Mouse (Mus musculus) R1 (cell line): ENCODE data around the gene Emx2.

Source experiments
- DNase-seq: peaks from one replicate; pipeline ENCODE4 v3.0.0-alpha.2; 2018; ENCODE audit warnings: low read depth, low spot score

Gene Emx2

DNA sequence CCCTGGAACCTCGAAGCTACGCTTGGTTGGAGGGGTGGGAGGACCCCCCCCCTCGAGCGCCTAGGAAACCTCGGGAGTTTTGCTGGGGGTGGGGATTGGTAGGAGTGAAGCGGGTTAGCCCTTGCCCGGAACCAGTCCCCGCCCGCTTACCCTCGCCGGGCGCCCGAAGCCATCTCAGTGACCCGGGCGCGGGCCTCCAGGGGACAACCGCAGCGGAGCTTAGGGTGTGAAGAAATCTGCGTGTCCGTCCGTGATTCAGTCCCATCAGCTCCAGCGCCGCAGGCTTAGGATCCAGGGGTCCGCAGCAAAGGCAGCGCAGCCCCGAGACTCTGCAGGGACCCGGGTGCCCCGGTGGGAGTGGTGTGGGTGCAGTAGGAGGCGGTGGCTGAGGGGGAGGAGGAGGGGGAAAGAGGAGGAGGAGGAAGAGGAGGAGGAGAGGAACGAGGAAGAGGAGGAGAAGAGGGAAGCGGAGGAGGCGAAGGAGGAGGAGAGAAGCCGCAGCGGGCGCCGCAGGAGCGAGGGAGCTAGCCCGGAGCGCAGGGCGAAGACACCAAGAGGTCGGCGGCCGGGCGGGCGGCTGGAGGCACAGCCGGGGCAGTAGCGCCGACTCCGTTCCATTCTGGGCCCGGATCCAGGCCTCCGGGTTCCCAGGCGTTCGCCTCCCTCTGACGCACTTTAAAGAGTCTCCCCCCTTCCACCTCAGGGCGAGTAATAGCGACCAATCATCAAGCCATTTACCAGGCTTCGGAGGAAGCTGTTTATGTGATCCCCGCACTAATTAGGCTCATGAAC, at the start of gene Emx2:
Emx2 (plus strand) TSS at position 422 of the 792 bp plus-strand sequence.
- DNase-seq, result peak; percentile 65

DNA sequence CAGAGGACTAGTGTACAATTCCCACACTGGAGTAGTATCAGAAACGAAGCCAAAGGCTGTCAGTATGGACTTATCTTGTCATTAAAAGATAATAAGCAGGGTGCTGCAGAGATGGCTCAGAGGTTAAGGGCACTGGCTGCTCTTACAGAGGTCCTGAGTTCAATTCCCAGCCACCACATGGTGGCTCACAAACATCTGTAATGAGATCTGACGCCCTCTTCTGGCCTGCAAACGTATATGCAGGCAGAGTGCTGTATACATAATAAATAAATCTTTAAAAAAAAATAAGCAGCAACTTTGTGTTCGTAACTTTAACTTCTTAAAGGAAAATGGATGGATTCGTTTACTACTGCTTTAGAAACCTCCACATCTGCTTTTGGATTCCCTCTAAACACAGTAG, 44.0 kb upstream of the Emx2 start:
- DNase-seq, result no peak

DNA sequence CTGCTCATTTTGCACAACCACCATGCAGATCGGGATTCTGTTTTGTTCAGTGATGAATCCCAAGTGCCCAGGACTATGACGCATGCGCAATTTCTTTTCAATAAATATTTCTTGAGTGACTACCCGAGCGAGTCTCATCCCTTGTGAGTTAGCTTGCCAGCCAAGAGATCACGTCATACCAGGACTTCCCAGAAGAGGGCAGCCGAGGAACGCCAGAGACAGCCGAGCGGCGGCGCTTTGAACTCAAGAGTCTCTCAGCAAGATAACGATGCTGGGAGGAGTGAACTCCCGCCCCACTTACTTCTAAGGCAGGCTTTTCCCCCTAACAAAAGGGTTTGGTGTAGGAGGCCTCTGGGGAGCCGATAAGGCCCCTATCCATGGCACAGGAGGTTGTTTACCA, 40.1 kb upstream of the Emx2 start:
- peak; percentile 83 for DNase-seq

DNA sequence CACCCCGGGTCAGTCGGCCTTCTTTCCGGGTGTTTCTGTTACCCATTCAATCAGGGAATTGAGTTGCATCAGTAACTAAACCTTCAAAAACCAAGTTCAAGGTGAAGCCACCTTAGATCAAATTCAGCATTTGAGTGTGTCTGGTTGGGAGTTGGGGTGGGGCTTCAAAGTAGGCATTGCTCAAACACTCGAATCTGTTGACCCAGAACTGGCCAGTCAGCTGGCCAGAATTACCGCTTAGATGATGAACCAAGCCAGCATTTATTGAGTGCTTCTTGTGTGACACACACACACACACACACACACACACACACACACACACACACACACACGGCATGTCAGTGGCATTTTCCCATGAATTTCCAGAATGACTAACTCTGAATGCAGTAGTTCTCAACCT, 39.5 kb upstream of the Emx2 start:
- no peak for DNase-seq

DNA sequence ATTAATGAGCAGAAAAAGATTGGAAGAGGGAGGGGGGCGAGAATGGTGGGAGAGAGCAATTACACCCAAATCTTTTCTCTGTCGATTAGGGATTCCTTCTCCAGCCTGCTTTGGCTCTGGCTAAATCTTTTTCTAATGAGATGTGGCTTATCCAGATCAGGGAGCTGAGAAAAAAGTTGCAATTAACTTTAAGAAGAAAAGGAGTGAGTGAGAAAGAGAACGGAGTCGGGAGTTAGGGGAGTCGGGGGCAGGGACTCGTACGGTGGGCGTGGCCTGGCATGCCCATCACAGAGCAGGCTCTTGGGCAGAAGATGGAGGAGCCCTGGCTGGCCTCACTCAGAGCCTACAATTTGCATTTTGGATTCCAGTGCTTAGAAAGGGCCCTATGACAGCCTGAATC, 35.8 kb upstream of the Emx2 start:
- DNase-seq, result no peak

DNA sequence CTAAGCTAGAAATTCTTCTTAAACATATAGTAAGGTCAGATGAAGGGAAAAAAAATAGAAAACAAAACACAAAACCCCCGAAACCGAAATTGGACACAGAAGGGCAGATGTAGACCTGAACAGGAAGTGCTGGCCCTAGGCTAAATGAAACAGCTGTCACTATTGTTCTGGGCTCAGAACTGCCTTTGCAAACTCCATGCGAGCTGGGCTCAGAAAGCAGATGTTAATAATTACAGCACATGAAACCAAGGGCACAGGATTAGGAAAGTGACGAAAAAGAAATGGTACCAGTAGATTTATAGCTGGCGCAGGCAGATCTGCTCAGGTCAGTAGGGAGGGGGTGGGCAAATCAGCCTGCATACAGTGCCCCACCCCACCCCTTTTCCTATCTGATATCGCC, 34.5 kb upstream of the Emx2 start:
- DNase-seq, result no peak

DNA sequence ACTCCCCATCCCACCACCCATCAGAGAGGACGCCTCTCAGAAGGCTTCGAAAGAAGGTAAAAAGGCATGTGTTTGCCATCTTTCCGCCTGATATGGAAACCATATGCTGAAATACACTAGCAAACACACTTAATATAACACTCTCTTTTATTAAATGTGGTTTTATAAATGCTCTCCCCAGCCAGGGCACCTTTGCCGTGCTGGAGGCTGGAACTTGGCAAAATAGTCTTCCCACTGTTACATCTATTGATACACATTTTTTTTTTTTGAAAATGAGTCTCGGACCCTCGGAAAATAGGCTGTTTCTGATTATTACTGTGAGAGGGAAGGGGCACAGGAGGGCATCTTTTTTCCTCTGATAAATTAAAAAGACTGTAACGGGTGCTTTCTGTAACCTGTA, 33.2 kb upstream of the Emx2 start:
- DNase-seq, result no peak

DNA sequence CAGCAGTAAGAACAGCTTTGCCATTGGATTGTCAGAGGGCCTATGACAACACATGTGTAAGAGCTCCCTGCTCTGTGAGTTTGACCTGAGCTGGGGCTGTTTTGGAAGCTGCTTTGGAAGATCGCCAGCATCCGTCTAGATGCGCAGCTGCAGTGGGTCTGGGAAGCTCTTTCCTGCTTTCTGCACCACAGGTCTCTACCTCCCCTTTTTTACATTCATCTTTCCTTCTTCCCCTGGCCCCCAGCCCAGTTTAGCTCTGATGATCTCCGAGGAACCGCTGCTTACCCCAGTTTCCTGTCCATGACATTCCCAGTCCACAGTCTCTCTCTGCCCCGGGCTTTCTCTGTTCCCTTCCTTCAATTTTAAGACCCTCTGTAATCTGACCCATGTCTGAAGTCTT, 25.9 kb upstream of the Emx2 start:
- DNase-seq, result no peak

DNA sequence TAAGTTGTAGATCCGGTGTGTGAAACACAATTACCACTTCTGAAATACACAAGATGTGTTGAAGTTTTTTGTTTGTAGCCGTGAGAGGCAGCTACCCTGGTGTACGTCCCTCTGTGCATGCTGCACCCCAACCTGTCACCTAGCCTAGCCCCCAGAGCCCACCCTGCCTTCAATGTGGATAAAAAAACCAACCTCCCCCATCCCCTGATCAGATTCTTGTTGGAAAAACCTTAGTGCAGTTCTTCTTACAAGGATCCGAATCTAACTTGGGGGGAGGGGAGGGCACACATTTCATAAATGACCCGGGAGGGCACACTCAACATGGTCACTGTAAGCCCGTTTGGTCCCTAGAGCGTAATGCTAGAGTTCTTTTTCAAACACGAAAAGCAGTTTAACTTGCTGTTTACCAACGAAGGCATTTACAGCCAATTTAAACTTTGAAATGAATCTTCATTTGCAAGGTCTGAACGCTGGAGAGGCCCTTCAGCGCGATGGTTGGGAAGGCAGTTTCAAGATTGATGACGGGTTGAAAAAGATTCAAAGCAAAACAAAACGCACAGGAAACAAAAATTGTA, 7.5 kb upstream of the Emx2 start:
- DNase-seq, result no peak

DNA sequence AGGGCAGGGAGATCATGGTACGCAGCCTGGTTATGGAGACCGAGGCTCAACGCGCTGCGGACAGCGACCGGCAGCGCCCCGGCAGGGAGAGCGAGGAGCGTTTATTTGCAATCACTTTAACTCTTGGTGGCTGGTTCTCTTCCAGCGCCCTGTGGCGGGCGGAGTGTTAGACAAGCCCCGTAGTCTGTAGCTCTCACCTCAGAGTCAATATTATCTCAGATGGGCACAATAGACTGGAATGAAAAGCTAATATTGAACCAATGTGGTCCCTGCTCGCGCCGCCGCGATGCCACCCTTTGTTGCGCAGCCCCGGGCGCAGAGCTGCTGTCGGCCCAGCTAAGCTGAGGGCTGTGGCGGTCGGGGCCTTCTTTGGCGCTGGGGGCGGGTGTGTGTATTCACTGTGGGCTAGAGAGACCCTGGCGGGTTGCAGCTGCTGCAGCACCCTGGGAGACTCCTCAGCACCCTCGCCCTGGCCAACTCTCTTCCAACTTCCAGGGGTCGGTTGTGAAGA, 6.7 kb upstream of the Emx2 start:
- no peak for DNase-seq

DNA sequence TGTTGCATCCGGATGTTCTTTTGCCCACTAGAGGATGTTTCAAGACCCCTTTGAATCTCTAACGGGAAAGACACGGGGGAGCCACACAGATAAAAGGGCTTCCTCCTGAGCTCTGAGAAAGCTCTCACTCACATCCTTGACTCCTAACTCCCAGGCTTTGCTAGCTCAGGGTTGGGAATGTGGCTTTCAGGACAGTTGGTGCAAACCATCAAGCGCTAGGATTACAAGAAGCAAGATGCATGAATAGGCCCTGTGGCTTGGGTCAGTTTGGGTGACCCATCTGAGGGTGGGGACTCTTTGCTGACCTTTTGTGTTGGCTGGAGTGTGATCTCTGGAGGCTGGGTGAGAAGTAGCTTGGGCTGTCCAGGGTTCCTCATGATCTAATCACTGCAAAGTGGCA, 5.9 kb upstream of the Emx2 start:
- DNase-seq, result no peak

DNA sequence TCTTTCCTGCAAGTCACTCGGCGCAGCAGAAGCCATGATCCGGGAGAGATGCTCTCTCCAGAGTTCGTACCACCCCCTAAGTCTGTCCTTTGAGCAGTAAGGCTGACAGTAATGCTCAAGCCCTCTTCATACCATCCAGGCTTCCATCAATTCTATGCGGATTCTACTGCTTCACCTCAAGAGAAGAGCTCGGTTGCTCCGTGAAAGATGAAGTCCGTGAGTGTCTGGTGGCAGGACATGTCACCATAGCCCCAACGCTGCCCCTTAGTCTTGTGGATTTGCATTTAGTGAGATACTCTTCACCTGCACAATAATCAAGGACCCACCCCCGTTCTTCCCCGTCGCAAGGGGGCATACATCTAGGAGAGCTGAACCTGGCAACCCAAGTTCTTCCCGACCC, 4.6 kb upstream of the Emx2 start:
- no peak for DNase-seq

DNA sequence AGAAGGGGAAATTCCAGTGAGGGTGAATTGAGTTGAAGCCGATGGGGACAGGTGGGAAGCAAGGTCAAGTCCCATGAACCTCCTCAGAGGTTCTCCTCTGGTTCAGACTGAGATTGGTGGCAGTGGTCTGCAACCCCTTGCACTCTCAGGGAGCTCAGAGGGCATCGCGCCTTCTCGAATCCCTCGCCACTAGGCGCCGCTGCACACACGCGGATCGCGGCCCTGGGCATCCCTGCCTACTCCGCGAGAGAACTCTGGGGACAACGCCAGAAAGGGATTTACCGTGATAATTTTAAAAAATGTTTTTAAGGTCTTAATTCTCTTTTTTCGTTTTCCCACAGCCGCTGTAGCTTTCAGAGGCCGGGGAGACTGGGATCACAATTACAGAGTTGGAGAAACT, 4.0 kb upstream of the Emx2 start:
- DNase-seq, result peak; percentile 72

DNA sequence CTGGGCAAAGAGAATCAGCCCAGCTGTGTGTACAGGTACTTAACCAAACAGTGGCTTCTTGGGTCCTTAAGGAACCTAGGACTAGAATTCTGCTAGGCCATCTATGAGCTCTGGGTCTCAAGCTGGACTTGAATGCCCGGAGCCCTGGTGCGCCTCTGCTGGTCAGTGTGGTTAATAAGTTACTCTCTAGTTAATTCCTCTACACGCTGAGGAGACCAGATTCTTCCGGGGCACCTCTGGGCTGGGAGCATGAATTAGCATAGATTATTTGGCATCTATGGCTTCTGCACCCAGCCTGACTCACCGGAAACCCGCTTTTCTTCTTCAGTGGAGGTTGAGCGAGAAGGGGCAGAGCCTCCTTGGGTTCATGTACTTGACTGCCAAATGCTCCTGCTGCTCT, 2.5 kb upstream of the Emx2 start:
- peak; percentile 49 for DNase-seq

DNA sequence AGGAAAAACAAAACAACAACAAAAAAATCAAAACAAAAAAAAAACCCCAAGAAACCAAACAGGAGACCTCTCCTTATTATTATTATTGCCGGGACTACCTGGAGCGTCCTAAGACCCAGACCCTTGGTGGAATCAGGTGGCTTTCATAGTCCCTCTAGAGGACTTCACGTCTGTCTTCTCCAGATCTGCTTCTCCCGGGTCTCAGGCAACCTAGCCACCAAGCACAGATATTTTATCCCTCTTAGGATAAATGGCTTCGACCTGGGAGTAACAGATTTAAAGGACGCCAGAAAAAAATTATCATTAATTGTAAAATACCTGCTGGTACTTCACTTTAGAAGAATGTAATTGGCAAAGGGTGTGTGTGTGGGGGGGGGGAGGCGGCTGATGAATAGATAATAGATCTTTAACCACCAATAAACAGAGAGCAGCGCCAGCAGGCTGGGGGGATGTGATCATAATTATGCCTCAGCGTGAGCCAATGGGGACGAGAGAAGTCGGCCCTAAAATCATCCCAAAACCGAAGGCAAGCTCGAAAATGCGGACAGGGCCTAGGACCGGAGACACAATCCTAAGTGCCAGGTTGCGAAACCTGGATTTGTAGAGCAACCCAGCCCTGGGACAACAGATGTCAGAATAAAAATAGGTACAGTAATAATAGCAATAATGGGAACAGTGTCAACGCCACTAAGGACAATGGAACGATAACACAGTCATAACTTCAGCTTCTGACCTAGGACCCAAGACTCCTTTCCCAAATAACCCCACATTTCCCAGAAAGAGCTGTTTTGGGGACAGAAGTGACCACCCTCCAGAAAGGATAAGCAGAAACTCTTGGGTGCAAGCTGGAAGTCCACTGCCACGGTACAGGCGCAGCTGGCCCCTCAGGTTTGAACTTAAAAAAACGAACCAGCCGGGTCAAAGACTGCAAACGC, 894 bp upstream of the Emx2 start:
- no peak for DNase-seq

DNA sequence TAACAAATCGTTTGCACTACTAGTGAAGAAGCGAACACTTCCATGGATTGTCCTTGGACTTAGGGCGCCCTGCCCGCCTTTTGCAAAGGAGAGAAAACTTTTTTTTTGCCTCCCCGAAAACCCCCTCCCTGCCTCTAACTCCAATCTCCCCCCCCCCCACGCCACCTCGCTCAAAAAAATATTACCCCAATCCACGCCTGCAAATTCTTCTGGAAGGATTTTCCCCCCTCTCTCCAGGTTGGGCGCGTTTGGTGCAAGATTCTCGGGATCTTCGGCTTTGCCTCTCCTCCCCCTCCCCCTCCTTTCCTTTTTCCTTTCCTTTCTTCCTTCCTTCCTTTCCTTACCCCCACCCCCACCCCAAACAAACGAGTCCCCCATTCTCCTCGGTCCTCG, 567 bp downstream of the Emx2 start:
- DNase-seq, result no peak

DNA sequence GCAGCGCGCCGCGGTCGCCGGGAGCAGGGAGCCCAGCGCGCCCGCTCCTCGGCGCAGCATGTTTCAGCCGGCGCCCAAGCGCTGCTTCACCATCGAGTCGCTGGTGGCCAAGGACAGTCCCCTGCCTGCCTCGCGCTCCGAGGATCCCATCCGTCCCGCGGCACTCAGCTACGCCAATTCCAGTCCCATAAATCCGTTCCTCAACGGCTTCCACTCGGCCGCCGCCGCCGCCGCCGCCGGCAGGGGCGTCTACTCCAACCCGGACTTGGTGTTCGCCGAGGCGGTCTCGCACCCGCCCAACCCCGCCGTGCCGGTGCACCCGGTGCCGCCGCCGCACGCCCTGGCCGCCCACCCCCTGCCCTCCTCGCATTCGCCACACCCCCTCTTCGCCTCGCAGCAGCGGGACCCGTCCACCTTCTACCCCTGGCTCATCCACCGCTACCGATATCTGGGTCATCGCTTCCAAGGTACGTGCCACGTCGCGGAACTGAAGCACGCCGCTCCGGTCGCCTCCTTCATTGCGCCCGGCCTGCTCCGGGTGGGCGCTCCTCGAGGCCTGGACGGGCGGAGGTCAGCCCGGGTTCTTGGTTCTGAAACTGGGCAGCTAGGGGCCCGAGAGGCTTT, 1.1 kb downstream of the Emx2 start:
- DNase-seq, result peak; percentile 39

DNA sequence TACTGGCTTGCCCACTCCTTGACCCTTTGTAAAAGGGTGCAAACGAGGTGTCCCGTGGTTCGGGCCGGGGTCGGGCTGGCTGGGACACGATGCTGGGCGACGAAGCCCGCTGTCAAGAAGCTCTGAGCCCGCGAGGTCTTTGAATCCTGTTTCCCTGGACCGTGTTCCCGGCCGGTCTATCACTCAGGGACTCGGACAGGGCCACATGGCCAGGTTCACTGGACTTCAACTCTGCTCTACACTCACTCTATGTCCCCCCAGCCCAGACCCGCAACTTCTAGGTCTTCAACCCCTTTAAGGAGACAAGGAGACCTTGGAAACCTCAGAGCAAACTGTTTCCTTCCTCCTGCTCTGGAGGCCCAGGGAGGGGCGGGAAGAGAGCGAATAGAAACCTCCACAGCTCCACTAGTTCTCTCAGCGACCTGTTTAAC, 1.7 kb downstream of the Emx2 start:
- DNase-seq, result peak; percentile 42

DNA sequence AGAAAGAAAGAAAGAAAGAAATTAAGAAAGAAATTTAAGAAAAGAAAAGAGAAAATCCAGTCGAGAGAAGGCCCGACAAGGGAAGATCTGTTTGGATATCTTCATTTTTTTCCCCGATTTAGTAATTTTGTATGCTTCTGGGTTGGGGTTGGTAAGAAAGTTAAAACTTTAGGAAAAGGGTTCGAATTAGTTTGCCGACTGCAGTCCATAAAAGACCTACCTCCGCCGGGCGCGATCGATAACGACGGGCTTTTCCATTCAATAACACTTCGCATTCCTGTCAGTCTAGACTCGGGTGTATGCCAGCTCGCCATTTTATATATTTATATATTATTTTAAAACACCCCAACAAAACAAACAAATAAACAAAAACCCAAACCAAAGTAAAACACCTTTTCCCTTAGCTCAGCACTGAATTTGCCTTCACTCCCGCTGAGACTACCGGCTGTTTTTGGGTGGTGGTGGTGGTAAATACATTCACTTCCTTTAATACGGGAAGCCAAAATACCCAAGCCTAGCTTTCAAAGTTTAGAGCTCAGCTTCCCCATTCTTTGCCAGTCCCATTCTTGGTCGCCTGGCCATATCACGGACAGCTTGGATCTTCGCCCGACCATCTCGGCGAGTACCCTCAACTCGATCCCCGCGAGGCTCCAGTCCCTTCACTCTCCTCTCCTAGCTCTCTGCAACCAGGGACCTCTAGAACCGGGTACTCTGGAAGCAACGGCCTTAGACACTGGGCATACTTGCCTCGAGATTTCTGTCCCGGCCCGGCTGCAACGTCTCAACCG, 2.4 kb downstream of the Emx2 start:
- no peak for DNase-seq

DNA sequence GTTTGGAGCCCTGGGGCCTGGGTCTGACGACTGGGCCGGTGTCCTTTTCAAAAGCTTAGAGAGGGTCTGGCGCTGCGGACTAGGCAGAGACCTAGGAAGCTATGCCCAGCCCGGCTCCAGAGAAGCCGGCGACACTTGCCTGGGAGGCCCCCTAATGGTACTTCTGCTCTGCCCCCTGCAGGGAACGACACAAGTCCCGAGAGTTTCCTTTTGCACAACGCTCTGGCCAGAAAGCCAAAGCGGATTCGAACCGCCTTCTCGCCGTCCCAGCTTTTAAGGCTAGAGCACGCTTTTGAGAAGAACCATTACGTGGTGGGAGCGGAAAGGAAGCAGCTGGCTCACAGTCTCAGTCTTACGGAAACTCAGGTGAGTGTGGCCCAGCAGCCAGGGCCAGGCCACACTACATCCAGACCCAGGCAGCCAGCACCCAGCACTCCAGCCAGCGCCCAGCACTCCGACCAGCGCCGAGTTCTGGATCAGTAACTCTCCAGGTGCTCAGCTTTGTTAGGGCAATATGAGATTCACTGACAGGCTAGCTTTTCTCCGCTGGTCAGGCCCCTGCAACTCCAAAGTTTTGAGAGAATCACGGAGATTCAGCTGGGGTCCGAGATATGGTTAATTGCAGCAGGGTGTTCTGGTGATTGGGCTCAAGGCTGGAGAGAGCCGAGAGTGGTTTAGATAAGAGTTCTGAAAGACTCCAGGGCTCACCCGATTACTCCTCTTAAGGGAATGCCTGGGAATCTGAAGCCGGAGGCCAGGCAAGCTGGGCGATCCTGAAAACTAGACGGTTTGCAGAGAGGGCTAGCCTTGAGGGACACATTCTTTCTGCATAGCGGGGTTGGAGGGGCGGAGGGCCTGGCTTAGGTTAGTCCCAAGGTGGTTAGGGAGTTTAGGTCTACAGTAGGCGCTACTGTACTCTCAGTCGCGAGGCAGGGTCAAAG, 3.6 kb downstream of the Emx2 start:
- no peak for DNase-seq
